Mouse (Mus musculus): ENCODE measurements at regions not wholly inside any gene's neighbourhood (a gene's known extent, or its start where the extent isn't known, plus 50 kb on each side); places are given as distances from the start of the nearest gene placed in this dataset.
A peak's percentile ranks its signal among the peaks of the same experiment; 100 is the strongest.

DNA sequence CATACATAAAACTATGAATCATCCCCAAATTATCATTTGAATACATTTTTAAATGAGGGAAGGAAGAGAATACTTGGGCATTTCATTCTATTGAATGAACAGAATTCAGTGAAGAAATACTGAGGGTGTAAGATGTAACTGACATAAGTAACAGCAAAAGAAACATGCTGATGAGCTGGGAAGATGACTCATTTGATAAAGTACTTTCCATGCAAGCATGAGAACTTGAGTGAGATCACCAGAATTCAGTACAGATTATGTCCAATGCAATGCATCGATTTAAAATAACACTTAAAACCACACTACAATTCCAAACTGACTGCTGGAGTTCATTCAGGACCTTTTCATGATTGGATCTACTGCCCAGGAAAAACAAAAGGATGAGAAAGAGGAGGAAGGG lies 3467.1 kb upstream of the Gm7489 start:
- no peak for DNase-seq (ENCODE audit: low read depth, low spot score)

DNA sequence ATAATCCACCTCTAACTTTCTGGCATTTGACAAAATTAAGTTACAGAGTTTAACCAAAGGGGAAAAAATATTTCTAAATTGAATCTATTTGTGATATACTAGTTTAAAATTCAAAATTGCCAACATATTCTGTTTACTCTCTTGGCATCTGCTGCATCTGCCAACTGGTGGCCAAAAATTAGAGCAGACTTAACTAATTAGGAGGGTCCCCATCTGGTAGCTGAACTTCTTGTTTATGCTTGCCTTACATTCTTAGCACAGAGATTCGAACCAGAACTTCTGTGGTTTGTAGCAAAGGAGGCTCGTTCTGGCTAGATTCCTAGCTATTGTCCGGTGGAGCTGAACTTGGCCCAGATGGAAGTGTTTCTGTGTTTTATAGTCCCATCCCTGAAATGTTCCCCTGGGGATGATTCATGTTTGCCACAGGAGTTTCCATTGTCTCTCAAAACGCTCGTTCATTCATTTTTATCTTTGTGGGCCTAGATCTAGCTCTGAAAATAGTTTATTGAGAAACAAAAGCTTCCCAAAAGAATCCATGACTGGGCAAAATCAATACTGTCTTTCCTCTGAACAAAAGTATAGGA lies 3461.5 kb upstream of the Gm7489 start:
- no peak for DNase-seq (ENCODE audit: low read depth, low spot score)

DNA sequence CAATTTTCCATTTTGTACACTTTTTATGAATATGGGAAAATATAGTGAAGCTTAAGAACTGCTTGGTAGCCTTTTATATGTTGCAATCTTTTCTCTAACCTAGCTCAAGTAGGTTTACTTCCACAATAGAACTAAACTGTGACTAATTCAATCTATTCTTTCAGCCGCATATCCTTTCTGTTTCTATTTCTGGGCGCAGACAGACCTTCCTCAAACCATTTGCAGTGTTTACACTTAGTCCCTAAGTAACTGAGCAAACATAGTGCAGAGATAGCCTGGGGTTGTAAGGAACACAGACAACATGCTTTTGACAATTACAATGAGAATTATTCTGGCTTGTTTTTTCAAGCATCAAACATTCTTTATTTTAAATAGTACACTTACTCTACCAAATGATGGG lies 3435.1 kb upstream of the Gm7489 start:
- DNase-seq (ENCODE audit: low read depth, low spot score) = no peak

- no peak for DNase-seq (ENCODE audit: low read depth, low spot score)
These were observed 3412.1 kb upstream of the Gm7489 start for GRCm38 (mm10) chr15:50472626-50473025.

GRCm38 (mm10) chr15:50498716-50499115 lies 3386.0 kb upstream of the Gm7489 start:
- no peak for DNase-seq (ENCODE audit: low read depth, low spot score)

DNA sequence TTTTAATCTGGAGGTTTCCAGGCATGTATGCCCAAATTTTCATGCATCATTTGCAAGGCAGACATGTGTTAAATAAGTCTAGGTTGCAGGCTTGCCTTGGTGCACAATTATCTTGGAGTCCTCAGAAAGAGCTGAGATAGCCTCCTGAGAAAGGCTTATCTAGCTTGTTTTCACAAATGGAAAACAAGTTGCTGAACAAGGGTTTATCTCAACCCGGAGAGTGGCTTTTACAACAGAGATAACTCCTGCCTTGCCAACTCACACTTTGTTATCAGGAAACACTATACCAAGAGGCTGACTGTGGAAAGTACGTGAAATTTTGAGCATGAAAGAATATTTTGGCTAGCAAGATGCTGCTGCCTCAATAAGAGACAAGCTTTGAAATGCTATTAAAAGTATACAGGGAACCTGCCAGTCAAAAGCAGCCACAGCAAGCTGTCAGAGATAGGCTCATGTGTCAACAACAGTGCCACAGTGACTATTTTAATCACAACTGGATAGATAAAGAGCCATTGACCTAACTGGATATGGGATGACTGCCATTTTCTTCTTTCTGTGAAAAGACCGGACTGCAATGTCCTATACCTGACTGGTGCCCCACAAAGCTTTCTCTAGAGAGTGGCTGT lies 3376.6 kb upstream of the Gm7489 start:
- no peak for DNase-seq (ENCODE audit: low read depth, low spot score)

DNA sequence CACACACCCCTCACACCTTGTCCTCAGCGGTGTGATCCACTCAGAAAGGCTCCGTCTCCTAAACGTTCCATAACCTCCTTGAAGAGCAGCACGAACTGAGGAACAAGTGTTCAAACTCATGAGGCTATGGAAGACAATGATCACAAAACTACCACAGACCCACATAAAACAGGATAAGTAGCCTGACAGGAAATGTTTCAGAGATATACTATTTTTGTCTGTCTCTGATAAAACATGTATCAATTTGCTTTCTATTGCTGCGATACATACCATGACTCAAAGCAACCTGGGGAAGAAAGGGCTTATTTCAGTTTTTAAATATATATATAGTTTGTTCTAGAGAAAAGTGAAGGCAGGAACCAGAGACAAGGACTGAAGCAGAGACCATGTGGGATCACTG lies 3371.7 kb upstream of the Gm7489 start:
- no peak for DNase-seq (ENCODE audit: low read depth, low spot score)

DNA sequence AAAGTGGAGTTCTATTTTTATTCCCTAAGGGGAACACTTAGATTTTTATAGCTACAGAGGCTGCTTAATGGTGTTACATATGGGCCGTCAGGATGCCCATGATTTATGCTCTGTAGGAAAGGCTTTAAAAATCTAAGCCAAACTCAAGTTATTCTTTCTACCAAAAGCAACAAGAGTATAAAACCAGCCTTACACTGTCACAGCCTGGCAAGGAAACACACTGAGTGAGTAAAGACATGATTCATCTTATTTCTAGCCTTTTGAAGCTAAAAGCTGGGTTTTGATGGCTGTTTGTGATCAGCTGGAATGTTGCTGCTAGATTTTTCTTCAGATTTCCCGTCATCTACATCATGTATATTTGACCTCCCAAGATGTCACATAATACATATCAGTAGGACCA lies 3359.9 kb upstream of the Gm7489 start:
- no peak for DNase-seq (ENCODE audit: low read depth, low spot score)

DNA sequence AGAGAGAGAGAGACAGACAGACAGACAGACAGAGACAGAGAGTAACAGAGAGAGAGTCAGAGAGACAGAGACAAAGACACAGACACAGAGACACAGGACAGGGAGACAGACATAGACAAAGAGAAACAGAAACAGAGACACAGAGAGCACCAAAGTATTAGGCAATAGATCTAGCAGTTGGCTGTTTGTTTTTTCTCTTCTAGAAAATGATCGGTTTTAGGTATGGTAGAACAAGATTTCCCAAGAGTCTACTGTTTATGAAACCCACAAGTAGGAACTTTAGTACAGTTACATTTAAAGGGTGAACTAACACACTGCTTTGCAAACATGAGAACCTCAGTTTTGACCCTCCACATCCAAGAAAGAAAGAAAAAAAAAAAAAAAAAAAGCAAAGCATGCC lies 3350.2 kb upstream of the Gm7489 start:
- no peak for DNase-seq (ENCODE audit: low read depth, low spot score)

- no peak for DNase-seq (ENCODE audit: low read depth, low spot score)
These were observed 3321.1 kb upstream of the Gm7489 start for GRCm38 (mm10) chr15:50563611-50564010.

- DNase-seq (ENCODE audit: low read depth, low spot score) = no peak
These were observed 3303.9 kb upstream of the Gm7489 start for GRCm38 (mm10) chr15:50580811-50581210.

DNA sequence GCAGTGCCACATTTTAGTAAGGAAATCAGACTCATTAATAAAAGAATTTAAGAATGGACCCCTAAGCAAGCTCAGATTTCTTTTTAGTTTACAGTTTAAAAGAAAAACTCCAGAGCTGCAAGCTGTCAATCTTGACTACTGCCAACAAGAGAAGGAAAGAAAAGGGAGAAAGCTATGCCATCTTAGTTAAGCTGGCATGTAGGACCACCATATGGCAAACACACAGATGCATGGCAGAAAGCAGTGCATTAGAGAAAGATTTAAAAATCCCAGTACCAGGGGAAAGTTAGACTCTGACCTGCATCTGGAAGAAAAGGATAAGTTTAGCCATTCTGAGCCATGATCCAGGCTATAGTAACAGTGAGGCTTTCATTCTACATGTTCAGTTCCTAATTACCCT lies 3300.8 kb upstream of the Gm7489 start:
- DNase-seq (ENCODE audit: low read depth, low spot score) = no peak

GRCm38 (mm10) chr15:50585496-50585895 lies 3299.2 kb upstream of the Gm7489 start:
- peak; percentile 49 for DNase-seq (ENCODE audit: low read depth, low spot score)
